Mouse (Mus musculus): ENCODE results near the gene Limd2. TPM values are rescaled to one million over a fixed set of nuclear protein-coding genes. Genes with fewer than 3 reads are reported as not detected.
"Not testable (repeated sequence)": the region's sequence is repeated elsewhere in the genome, so short reads cannot be mapped to it uniquely, and the experiment has no call there.

Gene Limd2
- 121 and 146 TPM in 2 replicates for polyA plus RNA-seq (2012; ENCODE audit: insufficient read depth, low replicate concordance)

- TF ChIP-seq FLI1 (IDR thresholded peaks at IDR 0.05; ENCODE audit: low read length) (no peak), GATA1 (IDR thresholded peaks at IDR 0.05; ENCODE audit: borderline replicate concordance, low read length) (no peak)
- peak within 1 kb of the TSS; percentile 95 for H3K4me3 ChIP-seq (replicated peaks)
- H3K27me3 ChIP-seq (replicated peaks) = peaks cover 32% of the 10 kb centered on the region
- H3K9me3 ChIP-seq = no peaks in the 10 kb centered on the region
- peaks cover 71% of the 10 kb centered on the region for H3K4me1 ChIP-seq
- H3K36me3 ChIP-seq (replicated peaks; ENCODE audit: low read length) = peaks cover 62% of the 10 kb centered on the region
Measured at GRCm38 (mm10) chr11:106160841-106161721, at the start of gene Limd2, which contains the start of gene Gm10840. TSS of gene Limd2 (minus strand) at chr11:106160860. TSS of gene Gm10840 (plus strand) at chr11:106160850.

- Histone ChIP-seq H3K27me3 (replicated peaks) (no peaks in the 10 kb centered on the region), H3K4me1 (peaks cover 30% of the 10 kb centered on the region), H3K36me3 (replicated peaks; ENCODE audit: low read length) (peaks cover 95% of the 10 kb centered on the region), H3K4me3 (replicated peaks) (no peak within 1 kb of the TSS), H3K9me3 (no peaks in the 10 kb centered on the region)
- TF ChIP-seq GATA1 (IDR thresholded peaks at IDR 0.05; ENCODE audit: borderline replicate concordance, low read length) = no peak
- TF ChIP-seq FLI1 (IDR thresholded peaks at IDR 0.05; ENCODE audit: low read length) = no peak
Measured at GRCm38 (mm10) chr11:106202123-106202465, 41.4 kb upstream of the Limd2 start, which contains the start of gene Strada. TSS of gene Strada (minus strand) at chr11:106202168.

- TF ChIP-seq FLI1 (IDR thresholded peaks at IDR 0.05; ENCODE audit: low read length) (no peak), GATA1 (IDR thresholded peaks at IDR 0.05; ENCODE audit: borderline replicate concordance, low read length) (no peak)
- H3K4me1 ChIP-seq = peaks cover 33% of the 10 kb centered on the region
- H3K4me3 ChIP-seq (replicated peaks) = no peak overlapping the region
- H3K9me3 ChIP-seq = no peaks in the 10 kb centered on the region
- H3K27me3 ChIP-seq (replicated peaks) = no peaks in the 10 kb centered on the region
- peaks cover 95% of the 10 kb centered on the region for H3K36me3 ChIP-seq (replicated peaks; ENCODE audit: low read length)
Measured at GRCm38 (mm10) chr11:106201337-106202122, 40.9 kb upstream of the Limd2 start.

GRCm38 (mm10) chr11:106200756-106201155 is 40.1 kb upstream of the Limd2 start:
- H3K27me3 ChIP-seq (replicated peaks) = no peaks in the 10 kb centered on the region
- no peak overlapping the region for H3K4me3 ChIP-seq (replicated peaks)
- no peaks in the 10 kb centered on the region for H3K9me3 ChIP-seq
- H3K36me3 ChIP-seq (replicated peaks; ENCODE audit: low read length) = peaks cover 91% of the 10 kb centered on the region
- peaks cover 41% of the 10 kb centered on the region for H3K4me1 ChIP-seq
- TF ChIP-seq GATA1 (IDR thresholded peaks at IDR 0.05; ENCODE audit: borderline replicate concordance, low read length) = no peak
- TF ChIP-seq FLI1 (IDR thresholded peaks at IDR 0.05; ENCODE audit: low read length) = no peak

- not testable (repeated sequence) for H3K27me3 ChIP-seq (replicated peaks); H3K9me3 ChIP-seq; H3K4me3 ChIP-seq (replicated peaks)
- Histone ChIP-seq H3K36me3 (replicated peaks; ENCODE audit: low read length) (peaks cover 83% of the 10 kb centered on the region), H3K4me1 (peaks cover 48% of the 10 kb centered on the region)
Measured at GRCm38 (mm10) chr11:106199997-106200396, 39.3 kb upstream of the Limd2 start.

- Histone ChIP-seq H3K27me3 (replicated peaks) (no peaks in the 10 kb centered on the region), H3K36me3 (replicated peaks; ENCODE audit: low read length) (peaks cover 66% of the 10 kb centered on the region), H3K4me1 (peaks cover 61% of the 10 kb centered on the region), H3K9me3 (no peaks in the 10 kb centered on the region), H3K4me3 (replicated peaks) (no peak overlapping the region)
- no peak for TF ChIP-seq FLI1 (IDR thresholded peaks at IDR 0.05; ENCODE audit: low read length)
- no peak for TF ChIP-seq GATA1 (IDR thresholded peaks at IDR 0.05; ENCODE audit: borderline replicate concordance, low read length)
Measured at GRCm38 (mm10) chr11:106198277-106198676, 37.6 kb upstream of the Limd2 start.

GRCm38 (mm10) chr11:106195341-106195740 is 34.7 kb upstream of the Limd2 start:
- H3K4me3 ChIP-seq (replicated peaks) = no peak overlapping the region
- no peaks in the 10 kb centered on the region for H3K27me3 ChIP-seq (replicated peaks)
- no peaks in the 10 kb centered on the region for H3K9me3 ChIP-seq
- peaks cover 64% of the 10 kb centered on the region for H3K4me1 ChIP-seq
- TF ChIP-seq FLI1 (IDR thresholded peaks at IDR 0.05; ENCODE audit: low read length) = no peak
- no peak for TF ChIP-seq GATA1 (IDR thresholded peaks at IDR 0.05; ENCODE audit: borderline replicate concordance, low read length)
- peaks cover 39% of the 10 kb centered on the region for H3K36me3 ChIP-seq (replicated peaks; ENCODE audit: low read length)

- no peak overlapping the region for H3K4me3 ChIP-seq (replicated peaks)
- peaks cover 39% of the 10 kb centered on the region for H3K36me3 ChIP-seq (replicated peaks; ENCODE audit: low read length)
- no peaks in the 10 kb centered on the region for H3K27me3 ChIP-seq (replicated peaks)
- TF ChIP-seq GATA1 (IDR thresholded peaks at IDR 0.05; ENCODE audit: borderline replicate concordance, low read length) = no peak
- H3K9me3 ChIP-seq = no peaks in the 10 kb centered on the region
- H3K4me1 ChIP-seq = peaks cover 69% of the 10 kb centered on the region
Measured at GRCm38 (mm10) chr11:106194891-106195290, 34.2 kb upstream of the Limd2 start.

GRCm38 (mm10) chr11:106194155-106194541 is 33.5 kb upstream of the Limd2 start:
- H3K27me3 ChIP-seq (replicated peaks) = no peaks in the 10 kb centered on the region
- peaks cover 72% of the 10 kb centered on the region for H3K4me1 ChIP-seq
- peak overlapping the region; percentile 94 for H3K4me3 ChIP-seq (replicated peaks)
- no peaks in the 10 kb centered on the region for H3K9me3 ChIP-seq
- no peak for TF ChIP-seq GATA1 (IDR thresholded peaks at IDR 0.05; ENCODE audit: borderline replicate concordance, low read length)
- no peak for TF ChIP-seq FLI1 (IDR thresholded peaks at IDR 0.05; ENCODE audit: low read length)
- H3K36me3 ChIP-seq (replicated peaks; ENCODE audit: low read length) = peaks cover 34% of the 10 kb centered on the region

Data from megakaryocyte, embryonic 14.5 days (primary cell).